Mouse (Mus musculus) heart, postnatal 0 days (tissue): Measurements from ENCODE around the gene Gm20481. TPM values are rescaled to one million over a fixed set of nuclear protein-coding genes. Genes with fewer than 3 reads are reported as not detected.

Experiments used
- ATAC-seq: fragments of 200-750 bp; cut with Nextera tagmentation; 2 replicates; pipeline ENCODE4 v1.8.0; 2017; ENCODE audit warnings: low read depth, moderate number of reproducible peaks, moderate library complexity; ENCODE audit not compliant: insufficient read depth
- DNase-seq: peaks from one replicate; pipeline ENCODE4 v3.0.0-alpha.2; 2016; ENCODE audit warnings: low spot score
- H3K27ac ChIP-seq: fragments of 300-500 bp; sonication (generic); 2 replicates; pipeline ENCODE4 v1.5.1; 2014; ENCODE audit warnings: low read depth, mild to moderate bottlenecking
- H3K27me3 ChIP-seq: fragments of 300-500 bp; sonication (generic); 2 replicates; pipeline ENCODE4 v1.6.1; 2014; ENCODE audit warnings: low read length, mixed read lengths; ENCODE audit not compliant: control insufficient read depth, insufficient read depth
- H3K36me3 ChIP-seq: fragments of 300-500 bp; sonication (generic); replicated peaks from 2 replicates; pipeline ENCODE4 v1.6.1; 2014; ENCODE audit warnings: low read length, mixed read lengths; ENCODE audit not compliant: control insufficient read depth, insufficient read depth
- H3K4me1 ChIP-seq: fragments of 300-500 bp; sonication (generic); 2 replicates; pipeline ENCODE4 v1.6.1; 2014; ENCODE audit warnings: antibody characterized with exemption; ENCODE audit not compliant: control insufficient read depth, insufficient read depth
- H3K4me2 ChIP-seq: fragments of 300-500 bp; sonication (generic); 2 replicates; pipeline ENCODE4 v1.6.1; 2014; ENCODE audit warnings: low read depth, mild to moderate bottlenecking, low read length, moderate library complexity
- H3K4me3 ChIP-seq: fragments of 300-500 bp; sonication (generic); 2 replicates; pipeline ENCODE4 v1.5.1; 2014; ENCODE audit warnings: low read depth, low read length
- H3K9ac ChIP-seq: fragments of 300-500 bp; sonication (generic); replicated peaks from 2 replicates; pipeline ENCODE4 v1.6.1; 2014; ENCODE audit warnings: low read depth, low read length, mixed read lengths
- H3K9me3 ChIP-seq: fragments of 300-500 bp; sonication (generic); replicated peaks from 2 replicates; pipeline ENCODE4 v1.6.1; 2016; ENCODE audit warnings: low read length; ENCODE audit not compliant: control insufficient read depth
- CTCF ChIP-seq: IDR thresholded peaks from 2 replicates; pipeline ENCODE4 v1.5.1; 2016; ENCODE audit warnings: antibody characterized with exemption, control low read depth, low read depth
- EP300 ChIP-seq: IDR thresholded peaks from 2 replicates; pipeline ENCODE4 v1.6.1; 2016; ENCODE audit warnings: antibody characterized with exemption, low read depth
- WGBS: fragments of 180-500 bp; shearing (Covaris S2); extraction: QIAGEN DNeasy Blood & Tissue Kit; methylation state at CpG from one replicate; pipeline ENCODE4 v1.1.7; 2014; 5-methylcytosine and 5-hydroxymethylcytosine counted together
- polyA plus RNA-seq: library from polyadenylated mRNA; unstranded; fragments of >200 nt; fragmentation: Nextera tagmentation; extraction: Ambion mirVana; gene quantifications from 2 replicates; pipeline ENCODE4 v1.2.1, GENCODE M21; 2015
- total RNA-seq: library from RNA; depleted of rRNA; stranded (reverse); fragments of >200 nt; gene quantifications from 2 replicates; pipeline ENCODE4 v1.2.3, GENCODE M21; 2014; ENCODE audit warnings: low replicate concordance

The Gm20481 gene
- total and polyA plus RNA-seq, 2 experiments from 2014 or later, result not detected

DNA sequence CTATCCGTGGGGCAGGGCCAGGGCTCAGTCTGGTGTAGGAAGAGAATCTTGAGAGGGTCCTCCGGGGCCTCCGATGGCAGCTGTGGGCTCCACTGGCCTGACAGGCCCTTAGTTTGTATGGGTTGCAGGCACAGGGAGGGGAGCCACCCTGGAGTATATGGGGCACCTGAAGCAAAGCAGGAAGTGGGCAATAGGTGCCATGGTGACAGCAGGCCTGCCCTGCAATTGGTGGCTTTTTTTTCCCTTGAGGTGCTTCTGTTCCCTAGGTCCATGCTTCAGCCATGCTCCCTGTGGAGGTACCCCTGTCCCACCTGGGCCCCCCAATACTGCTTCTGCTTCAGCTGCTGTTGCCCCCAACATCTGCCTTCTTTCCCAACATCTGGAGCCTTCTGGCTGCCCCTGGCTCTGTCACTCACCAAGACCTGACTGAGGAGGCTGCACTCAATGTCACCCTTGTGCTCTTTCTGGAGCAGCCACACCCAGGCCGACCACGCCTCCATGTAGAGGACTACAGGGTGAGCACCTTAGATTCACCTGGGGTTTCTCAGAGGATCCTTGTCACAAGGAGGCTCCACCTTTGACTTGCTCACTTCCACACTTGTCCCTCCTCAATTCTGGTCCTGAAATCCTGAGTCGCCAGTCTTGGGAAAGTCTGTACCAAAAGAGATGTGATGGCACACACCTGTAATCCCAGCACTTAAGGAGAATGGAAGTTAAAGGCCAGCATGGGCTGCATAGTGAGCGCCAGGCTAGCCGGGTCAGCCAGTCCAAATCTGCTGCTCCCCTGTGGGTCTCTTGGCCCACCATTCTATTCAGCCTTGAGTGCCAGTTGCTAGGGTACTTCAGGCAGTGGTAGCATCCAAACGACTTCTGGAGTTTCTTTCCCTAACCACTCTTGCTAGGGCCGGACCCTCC, 47.3 kb downstream of the Gm20481 start:
- ATAC-seq (no peak), DNase-seq (no peak)
- Histone ChIP-seq H3K4me3 (no peak overlapping the region), H3K9ac (no peak overlapping the region), H3K27ac (no peak overlapping the region), H3K27me3 (no peaks in the 10 kb centered on the region), H3K36me3 (peaks cover 36% of the 10 kb centered on the region), H3K4me2 (0 out of 2 replicates have a peak overlapping the region, but pooled peaks have one; percentile 11), H3K4me1 (peaks cover 11% of the 10 kb centered on the region), H3K9me3 (no peaks in the 10 kb centered on the region)
- 68% methylated on average over 10 of the region's 10 CpGs for WGBS
- no peak for TF ChIP-seq EP300
- TF ChIP-seq CTCF, result no peak

- H3K27me3 ChIP-seq, result no peaks in the 10 kb centered on the region
- no peak overlapping the region for H3K9ac ChIP-seq
- no peak for DNase-seq
- H3K9me3 ChIP-seq, result no peaks in the 10 kb centered on the region
- H3K4me2 ChIP-seq, result no peak overlapping the region
- TF ChIP-seq CTCF (no peak), EP300 (no peak)
- H3K27ac ChIP-seq, result no peak overlapping the region
- peaks cover 11% of the 10 kb centered on the region for H3K4me1 ChIP-seq
- no peak for ATAC-seq
- 70% methylated on average over 14 of the region's 14 CpGs for WGBS
- no peak overlapping the region for H3K4me3 ChIP-seq
- H3K36me3 ChIP-seq, result peaks cover 30% of the 10 kb centered on the region
Observed at GRCm38 (mm10) chr17:35017706-35018030, 48.0 kb downstream of the Gm20481 start.

DNA sequence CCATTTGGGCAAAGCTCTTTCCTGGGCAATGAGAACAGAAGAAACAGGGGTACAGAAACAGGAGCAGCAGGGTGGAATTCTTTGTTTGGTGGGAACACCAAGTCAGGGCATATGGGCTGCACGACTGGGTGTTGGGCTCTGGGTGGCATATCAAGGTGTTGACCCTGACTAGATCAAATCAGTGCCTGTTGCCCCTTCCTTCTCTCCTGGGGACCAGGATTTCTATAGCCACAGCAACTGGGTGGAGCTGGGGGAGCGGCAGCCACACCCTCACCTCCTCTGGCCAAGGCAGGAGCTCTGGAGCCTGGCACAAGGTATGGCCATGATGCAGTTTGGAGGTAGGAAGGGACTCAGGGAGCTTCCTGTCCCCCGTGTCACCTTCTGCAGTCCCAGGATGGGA, 48.5 kb downstream of the Gm20481 start:
- Histone ChIP-seq H3K4me2 (no peak overlapping the region), H3K9ac (no peak overlapping the region), H3K27me3 (no peaks in the 10 kb centered on the region), H3K4me1 (peaks cover 11% of the 10 kb centered on the region), H3K4me3 (no peak overlapping the region), H3K36me3 (peaks cover 24% of the 10 kb centered on the region), H3K9me3 (no peaks in the 10 kb centered on the region), H3K27ac (no peak overlapping the region)
- ATAC-seq, result no peak
- no peak for DNase-seq
- TF ChIP-seq CTCF, result no peak
- TF ChIP-seq EP300, result no peak
- 82% methylated on average over 3 of the region's 3 CpGs for WGBS

- Histone ChIP-seq H3K9me3 (no peaks in the 10 kb centered on the region), H3K36me3 (peaks cover 7% of the 10 kb centered on the region; the same call in 1 of the 2 replicates), H3K9ac (no peak overlapping the region), H3K27me3 (no peaks in the 10 kb centered on the region), H3K4me3 (no peak overlapping the region), H3K4me2 (no peak overlapping the region), H3K4me1 (peaks cover 11% of the 10 kb centered on the region), H3K27ac (no peak overlapping the region)
- TF ChIP-seq CTCF (no peak), EP300 (no peak)
- DNase-seq (no peak), ATAC-seq (no peak)
- 76% methylated on average over 11 of the region's 11 CpGs for WGBS
Observed at GRCm38 (mm10) chr17:35019894-35020293, 50.2 kb downstream of the Gm20481 start.

DNA sequence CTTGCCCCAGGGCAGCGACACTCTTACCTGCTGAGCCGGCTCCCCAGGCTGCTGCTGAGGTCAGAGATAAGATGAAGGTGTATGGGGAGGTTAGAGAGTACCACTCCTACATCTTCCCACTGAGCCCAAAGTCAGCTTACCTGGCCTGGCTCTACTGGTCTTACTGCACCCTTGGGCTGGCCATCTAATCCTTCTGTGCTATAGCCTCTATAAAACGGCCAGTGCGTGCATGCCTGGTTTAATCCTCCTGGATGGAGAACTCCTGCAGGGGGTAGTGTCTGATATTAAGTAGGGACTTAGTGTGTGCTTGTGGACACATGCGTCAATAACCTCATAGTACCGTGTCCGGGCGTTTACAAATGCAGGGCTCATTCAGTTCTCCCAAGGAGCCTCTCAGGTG, 50.8 kb downstream of the Gm20481 start:
- Histone ChIP-seq H3K27me3 (0 out of 2 replicates have a peak, but pooled peaks cover 1% of the 10 kb centered on the region), H3K9ac (no peak overlapping the region), H3K4me3 (no peak overlapping the region), H3K36me3 (peaks cover 1% of the 10 kb centered on the region; the same call in 1 of the 2 replicates), H3K9me3 (no peaks in the 10 kb centered on the region), H3K27ac (no peak overlapping the region), H3K4me2 (no peak overlapping the region), H3K4me1 (peaks cover 11% of the 10 kb centered on the region)
- WGBS, result 81% methylated on average over 8 of the region's 8 CpGs
- DNase-seq (no peak), ATAC-seq (no peak)
- TF ChIP-seq CTCF, result no peak
